Mouse (Mus musculus): ENCODE results near the gene Lamtor5. TPM values are rescaled to one million over a fixed set of nuclear protein-coding genes. Genes with fewer than 3 reads are reported as not detected.

Lamtor5 gene
- polyA plus RNA-seq, 1 experiment from 2014 or later: 177 TPM

DNA sequence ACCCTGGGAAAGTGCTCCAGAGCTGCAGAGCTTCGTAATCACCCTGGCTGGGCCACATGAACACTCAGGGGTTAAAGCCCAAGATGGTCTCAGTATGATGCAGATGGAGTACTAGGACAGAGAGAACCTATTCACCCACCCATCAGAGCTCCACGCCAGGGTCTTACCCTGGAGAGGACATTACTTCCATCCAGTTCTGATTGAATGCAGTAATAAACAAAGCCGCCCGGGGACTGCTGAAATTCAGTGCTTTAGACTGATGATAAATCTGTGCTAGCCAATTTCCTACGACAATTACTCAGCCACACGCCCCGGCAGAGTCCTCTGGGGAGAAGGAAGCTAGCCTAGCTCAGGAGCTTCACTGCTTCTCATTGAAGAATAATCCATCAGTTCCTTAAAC, 21.9 kb upstream of the Lamtor5 start:
- Histone ChIP-seq H3K27ac (ENCODE audit: low read depth, low read length) (no peak overlapping the region), H3K9ac (ENCODE audit: low read length) (no peak overlapping the region), H3K9me3 (ENCODE audit: control insufficient read depth, low read length) (no peaks in the 10 kb centered on the region), H3K4me2 (ENCODE audit: low read depth, low read length, severe bottlenecking) (no peak overlapping the region), H3K4me1 (replicated peaks; ENCODE audit: control insufficient read depth, insufficient read depth, low read length) (no peaks in the 10 kb centered on the region), H3K4me3 (ENCODE audit: low read depth, low read length) (no peak overlapping the region), H3K36me3 (ENCODE audit: control insufficient read depth, insufficient read depth, low read length) (no peaks in the 10 kb centered on the region), H3K27me3 (ENCODE audit: control insufficient read depth, insufficient read depth, low read length) (no peaks in the 10 kb centered on the region)
- DNase-seq (ENCODE audit: low spot score) (peak; percentile 47), ATAC-seq (replicated peaks; ENCODE audit: low FRiP score) (no peak)
- 83% methylated on average over 7 of the region's 7 CpGs for WGBS

DNA sequence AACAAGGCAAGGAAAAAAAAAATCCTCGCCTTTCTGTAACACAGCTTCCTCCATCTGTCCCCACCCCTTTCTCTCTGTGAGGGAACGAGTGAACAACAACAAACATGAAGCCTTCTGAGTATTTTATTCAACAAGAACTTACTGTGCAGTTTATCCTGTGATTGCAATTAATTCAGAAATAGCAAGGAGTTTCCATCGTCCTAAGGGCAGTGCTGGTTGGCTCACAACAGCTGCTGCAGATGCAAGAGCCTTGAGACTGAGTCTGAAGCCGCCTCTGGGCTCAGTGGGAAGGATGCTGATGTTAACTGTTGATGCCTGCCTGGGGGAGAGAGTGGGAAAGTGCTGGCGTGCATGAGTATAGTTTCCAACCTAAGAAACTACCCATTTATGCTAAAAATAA, 20.7 kb upstream of the Lamtor5 start:
- 69% methylated on average over 5 of the region's 5 CpGs for WGBS
- H3K27me3 ChIP-seq (ENCODE audit: control insufficient read depth, insufficient read depth, low read length): no peaks in the 10 kb centered on the region
- H3K9ac ChIP-seq (ENCODE audit: low read length): no peak overlapping the region
- H3K36me3 ChIP-seq (ENCODE audit: control insufficient read depth, insufficient read depth, low read length): no peaks in the 10 kb centered on the region
- DNase-seq (ENCODE audit: low spot score) (peak; percentile 32), ATAC-seq (replicated peaks; ENCODE audit: low FRiP score) (no peak)
- no peak overlapping the region for H3K4me3 ChIP-seq (ENCODE audit: low read depth, low read length)
- no peak overlapping the region for H3K27ac ChIP-seq (ENCODE audit: low read depth, low read length)
- no peaks in the 10 kb centered on the region for H3K4me1 ChIP-seq (replicated peaks; ENCODE audit: control insufficient read depth, insufficient read depth, low read length)
- no peaks in the 10 kb centered on the region for H3K9me3 ChIP-seq (ENCODE audit: control insufficient read depth, low read length)
- no peak overlapping the region for H3K4me2 ChIP-seq (ENCODE audit: low read depth, low read length, severe bottlenecking)

DNA sequence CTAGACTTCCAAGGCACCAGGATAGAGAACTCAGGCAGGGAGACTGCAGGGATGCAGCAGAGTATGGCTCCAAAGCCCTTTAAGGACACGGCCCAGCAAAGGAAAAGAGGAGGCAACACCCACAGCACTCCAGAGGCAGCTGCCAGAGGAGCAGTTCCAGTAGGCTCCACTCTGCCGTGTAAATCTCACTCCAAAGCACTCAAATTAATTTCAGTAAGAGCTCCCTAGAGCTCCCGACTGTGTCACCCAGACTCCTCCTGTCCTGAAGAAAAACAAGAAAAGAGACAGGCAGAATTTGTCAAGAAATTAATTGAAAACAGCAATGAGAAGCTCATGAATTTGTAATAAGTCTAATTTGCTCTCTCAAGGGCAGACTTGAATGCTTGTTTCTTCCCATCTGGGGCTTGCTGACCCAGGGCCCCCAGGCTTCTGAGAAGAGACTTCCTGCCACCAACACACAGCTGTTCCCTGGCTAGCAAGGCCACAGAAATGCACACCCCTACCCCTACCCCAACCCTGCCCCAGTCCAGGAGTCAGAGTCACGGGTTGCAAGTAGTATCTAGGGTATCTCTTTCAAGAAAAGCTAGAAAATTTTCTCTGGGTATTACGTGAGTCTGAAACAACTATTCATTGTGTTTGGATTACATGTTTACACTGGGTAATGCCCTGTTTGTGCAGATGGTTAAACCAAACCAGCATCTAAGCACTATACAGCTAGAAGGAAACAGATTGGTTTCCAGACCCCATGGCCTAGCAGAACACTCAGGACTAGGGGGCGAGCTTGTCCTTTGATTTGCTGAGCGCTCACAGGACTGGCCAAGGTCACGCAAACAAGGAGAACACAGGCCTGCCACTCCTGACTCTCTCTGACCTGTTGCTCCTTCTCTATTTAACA, 17.5 kb upstream of the Lamtor5 start:
- 0 out of 2 replicates have a peak, but pooled peaks have one; percentile 39 for ATAC-seq (replicated peaks; ENCODE audit: low FRiP score)
- no peak overlapping the region for H3K4me2 ChIP-seq (ENCODE audit: low read depth, low read length, severe bottlenecking)
- DNase-seq (ENCODE audit: low spot score): peak; percentile 52
- no peak overlapping the region for H3K27ac ChIP-seq (ENCODE audit: low read depth, low read length)
- H3K9me3 ChIP-seq (ENCODE audit: control insufficient read depth, low read length): no peaks in the 10 kb centered on the region
- 51% methylated on average over 8 of the region's 8 CpGs for WGBS
- H3K36me3 ChIP-seq (ENCODE audit: control insufficient read depth, insufficient read depth, low read length): no peaks in the 10 kb centered on the region
- no peaks in the 10 kb centered on the region for H3K27me3 ChIP-seq (ENCODE audit: control insufficient read depth, insufficient read depth, low read length)
- H3K4me1 ChIP-seq (replicated peaks; ENCODE audit: control insufficient read depth, insufficient read depth, low read length): no peaks in the 10 kb centered on the region
- no peak overlapping the region for H3K9ac ChIP-seq (ENCODE audit: low read length)
- no peak overlapping the region for H3K4me3 ChIP-seq (ENCODE audit: low read depth, low read length)

DNA sequence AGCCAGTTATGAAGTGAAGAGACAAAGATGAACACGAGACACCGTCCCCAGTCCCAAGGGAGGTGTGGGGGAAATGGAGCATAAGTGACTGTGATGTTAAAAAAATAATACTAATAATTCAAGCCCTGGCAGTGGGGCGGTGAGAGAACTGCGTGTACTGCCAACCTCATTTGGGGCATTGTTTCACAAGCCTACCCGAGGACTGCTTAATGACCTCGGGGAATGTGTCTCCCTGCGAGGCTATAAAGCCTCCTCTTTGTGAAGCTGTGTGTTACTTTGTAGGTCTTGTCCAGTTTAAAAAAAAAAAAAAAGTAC, 16.9 kb upstream of the Lamtor5 start:
- 59% methylated on average over 7 of the region's 7 CpGs for WGBS
- Histone ChIP-seq H3K36me3 (ENCODE audit: control insufficient read depth, insufficient read depth, low read length) (no peaks in the 10 kb centered on the region), H3K9me3 (ENCODE audit: control insufficient read depth, low read length) (no peaks in the 10 kb centered on the region), H3K27ac (ENCODE audit: low read depth, low read length) (no peak overlapping the region), H3K4me3 (ENCODE audit: low read depth, low read length) (no peak overlapping the region), H3K27me3 (ENCODE audit: control insufficient read depth, insufficient read depth, low read length) (no peaks in the 10 kb centered on the region), H3K4me2 (ENCODE audit: low read depth, low read length, severe bottlenecking) (no peak overlapping the region), H3K4me1 (replicated peaks; ENCODE audit: control insufficient read depth, insufficient read depth, low read length) (no peaks in the 10 kb centered on the region), H3K9ac (ENCODE audit: low read length) (no peak overlapping the region)
- DNase-seq (ENCODE audit: low spot score) (peak; percentile 13), ATAC-seq (replicated peaks; ENCODE audit: low FRiP score) (no peak)

DNA sequence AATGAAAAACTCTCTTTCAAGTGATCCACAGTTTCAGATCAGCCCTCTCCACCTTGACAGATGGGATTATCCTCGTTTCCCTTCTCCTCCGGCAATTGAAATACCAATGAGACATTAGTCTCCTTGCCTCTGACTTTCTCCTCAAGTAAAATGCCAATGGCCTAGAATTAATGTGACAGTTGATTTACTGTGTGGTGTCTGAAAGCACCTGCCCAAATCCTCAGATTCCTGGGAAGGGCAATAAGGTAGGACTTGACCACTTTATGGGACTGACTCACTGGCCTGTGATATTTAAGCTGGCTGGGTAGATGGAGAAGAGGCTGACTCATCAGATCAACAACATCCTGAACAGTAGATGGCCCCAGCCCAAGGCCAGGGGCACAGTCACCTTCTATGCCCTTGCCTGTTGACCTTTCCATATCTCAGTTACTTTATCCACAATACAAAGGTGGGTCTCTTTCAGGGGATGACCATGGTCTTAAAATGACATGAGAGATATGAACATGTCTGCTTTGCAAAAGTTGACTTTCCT, 11.8 kb upstream of the Lamtor5 start:
- Histone ChIP-seq H3K4me2 (ENCODE audit: low read depth, low read length, severe bottlenecking) (no peak overlapping the region), H3K9me3 (ENCODE audit: control insufficient read depth, low read length) (no peaks in the 10 kb centered on the region), H3K4me3 (ENCODE audit: low read depth, low read length) (no peak overlapping the region), H3K36me3 (ENCODE audit: control insufficient read depth, insufficient read depth, low read length) (no peaks in the 10 kb centered on the region), H3K27me3 (ENCODE audit: control insufficient read depth, insufficient read depth, low read length) (no peaks in the 10 kb centered on the region), H3K27ac (ENCODE audit: low read depth, low read length) (no peak overlapping the region), H3K9ac (ENCODE audit: low read length) (no peak overlapping the region), H3K4me1 (replicated peaks; ENCODE audit: control insufficient read depth, insufficient read depth, low read length) (no peaks in the 10 kb centered on the region)
- ATAC-seq (replicated peaks; ENCODE audit: low FRiP score) (no peak), DNase-seq (ENCODE audit: low spot score) (peak; percentile 17)
- WGBS: 72% methylated on average over 2 of the region's 2 CpGs

DNA sequence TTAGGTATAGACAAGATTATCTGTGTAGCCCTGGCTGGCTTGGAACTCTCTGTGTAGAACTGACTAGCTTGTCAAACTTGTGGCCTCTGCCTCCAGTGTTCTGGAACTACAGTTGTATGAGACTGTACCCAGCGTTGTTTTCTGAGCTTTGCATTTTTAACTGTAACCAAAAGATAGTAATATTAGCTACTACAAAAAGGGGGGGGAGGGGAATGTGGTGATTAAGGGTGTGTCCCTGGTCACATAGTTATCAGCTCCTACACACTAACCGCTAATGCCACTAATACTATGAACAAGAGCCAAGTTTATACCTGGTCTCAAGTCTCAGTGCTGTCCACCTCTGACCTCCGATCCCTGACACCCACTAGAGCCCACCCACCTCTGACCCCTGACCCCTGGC, 6.2 kb upstream of the Lamtor5 start:
- no peaks in the 10 kb centered on the region for H3K9me3 ChIP-seq (ENCODE audit: control insufficient read depth, low read length)
- no peak overlapping the region for H3K4me2 ChIP-seq (ENCODE audit: low read depth, low read length, severe bottlenecking)
- H3K27me3 ChIP-seq (ENCODE audit: control insufficient read depth, insufficient read depth, low read length): no peaks in the 10 kb centered on the region
- H3K36me3 ChIP-seq (ENCODE audit: control insufficient read depth, insufficient read depth, low read length): no peaks in the 10 kb centered on the region
- H3K27ac ChIP-seq (ENCODE audit: low read depth, low read length): no peak overlapping the region
- ATAC-seq (replicated peaks; ENCODE audit: low FRiP score): no peak
- H3K4me3 ChIP-seq (ENCODE audit: low read depth, low read length): no peak overlapping the region
- no peaks in the 10 kb centered on the region for H3K4me1 ChIP-seq (replicated peaks; ENCODE audit: control insufficient read depth, insufficient read depth, low read length)
- H3K9ac ChIP-seq (ENCODE audit: low read length): no peak overlapping the region
- 79% methylated on average over 3 of the region's 3 CpGs for WGBS
- no peak for DNase-seq (ENCODE audit: low spot score)

DNA sequence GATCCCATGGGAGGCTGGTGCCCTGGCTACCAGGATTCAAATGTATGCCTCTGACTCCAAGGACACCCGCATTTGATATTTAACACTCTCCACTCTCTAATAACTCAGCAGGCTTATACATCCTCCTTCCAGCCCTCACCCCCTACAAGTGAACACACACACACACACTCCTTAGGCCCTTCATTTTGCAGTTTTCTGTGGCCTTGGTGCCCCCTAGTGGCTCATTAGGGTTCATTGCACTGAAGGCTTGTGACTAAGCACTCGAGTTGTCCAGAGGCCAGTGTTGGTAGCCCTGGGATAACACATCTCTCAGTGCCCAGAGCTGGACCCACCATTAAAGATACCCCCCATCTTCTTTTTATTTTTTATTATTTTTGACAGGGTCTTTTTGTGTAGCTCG, 4.8 kb upstream of the Lamtor5 start:
- H3K4me2 ChIP-seq (ENCODE audit: low read depth, low read length, severe bottlenecking): no peak overlapping the region
- H3K4me1 ChIP-seq (replicated peaks; ENCODE audit: control insufficient read depth, insufficient read depth, low read length): no peaks in the 10 kb centered on the region
- H3K36me3 ChIP-seq (ENCODE audit: control insufficient read depth, insufficient read depth, low read length): no peaks in the 10 kb centered on the region
- H3K27ac ChIP-seq (ENCODE audit: low read depth, low read length): no peak overlapping the region
- H3K9ac ChIP-seq (ENCODE audit: low read length): no peak overlapping the region
- 9% methylated on average over 3 of the region's 3 CpGs for WGBS
- DNase-seq (ENCODE audit: low spot score) (peak; percentile 74), ATAC-seq (replicated peaks; ENCODE audit: low FRiP score) (peak; percentile 55)
- no peaks in the 10 kb centered on the region for H3K27me3 ChIP-seq (ENCODE audit: control insufficient read depth, insufficient read depth, low read length)
- no peaks in the 10 kb centered on the region for H3K9me3 ChIP-seq (ENCODE audit: control insufficient read depth, low read length)
- H3K4me3 ChIP-seq (ENCODE audit: low read depth, low read length): no peak overlapping the region

DNA sequence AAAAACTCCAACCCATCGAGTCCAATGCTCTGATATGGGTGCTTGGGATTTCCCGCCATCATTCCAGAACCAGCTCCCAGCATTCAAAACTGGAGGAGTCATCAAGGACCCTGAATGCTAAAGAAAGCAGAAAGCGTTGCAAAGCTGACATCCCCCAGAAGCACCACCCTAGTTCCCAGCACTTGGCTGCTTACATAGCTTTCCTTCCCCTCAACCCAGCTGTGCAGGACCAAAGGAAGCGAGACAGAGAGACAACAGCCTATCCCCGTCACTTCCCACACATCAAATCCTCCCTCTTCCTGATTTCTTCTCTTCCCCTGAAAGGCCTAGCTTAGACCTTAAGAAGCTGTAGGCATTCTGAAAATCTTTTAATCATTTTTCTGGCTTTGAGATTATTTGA, 3.3 kb upstream of the Lamtor5 start:
- no peak overlapping the region for H3K9ac ChIP-seq (ENCODE audit: low read length)
- ATAC-seq (replicated peaks; ENCODE audit: low FRiP score) (no peak), DNase-seq (ENCODE audit: low spot score) (no peak)
- H3K4me1 ChIP-seq (replicated peaks; ENCODE audit: control insufficient read depth, insufficient read depth, low read length): no peaks in the 10 kb centered on the region
- H3K27ac ChIP-seq (ENCODE audit: low read depth, low read length): no peak overlapping the region
- WGBS: 62% methylated on average over 5 of the region's 5 CpGs
- H3K36me3 ChIP-seq (ENCODE audit: control insufficient read depth, insufficient read depth, low read length): no peaks in the 10 kb centered on the region
- no peak overlapping the region for H3K4me2 ChIP-seq (ENCODE audit: low read depth, low read length, severe bottlenecking)
- no peak overlapping the region for H3K4me3 ChIP-seq (ENCODE audit: low read depth, low read length)
- H3K9me3 ChIP-seq (ENCODE audit: control insufficient read depth, low read length): no peaks in the 10 kb centered on the region
- no peaks in the 10 kb centered on the region for H3K27me3 ChIP-seq (ENCODE audit: control insufficient read depth, insufficient read depth, low read length)

DNA sequence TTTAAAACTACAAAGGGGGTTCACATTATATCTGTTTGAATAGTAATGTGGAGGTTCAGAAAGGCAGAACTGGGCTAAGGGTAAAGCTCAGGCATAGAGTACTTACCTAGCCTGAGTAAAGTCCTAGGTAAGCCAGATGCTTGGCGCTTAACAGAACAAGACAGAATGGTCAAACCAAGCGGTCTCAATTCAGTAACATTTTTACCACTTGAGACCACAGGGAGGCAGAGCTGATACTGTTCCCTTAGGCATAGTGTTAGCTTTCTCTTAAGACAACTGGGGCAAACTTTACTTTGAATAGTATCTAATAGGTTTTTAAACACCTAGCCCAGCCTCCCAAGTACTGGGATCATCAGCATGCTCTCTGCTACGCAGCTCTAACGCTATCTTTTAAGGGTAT, 2.7 kb upstream of the Lamtor5 start:
- H3K9me3 ChIP-seq (ENCODE audit: control insufficient read depth, low read length): no peaks in the 10 kb centered on the region
- DNase-seq (ENCODE audit: low spot score) (no peak), ATAC-seq (replicated peaks; ENCODE audit: low FRiP score) (no peak)
- 45% methylated on average over 4 of the region's 4 CpGs for WGBS
- H3K4me2 ChIP-seq (ENCODE audit: low read depth, low read length, severe bottlenecking): no peak overlapping the region
- no peaks in the 10 kb centered on the region for H3K36me3 ChIP-seq (ENCODE audit: control insufficient read depth, insufficient read depth, low read length)
- no peak overlapping the region for H3K9ac ChIP-seq (ENCODE audit: low read length)
- no peaks in the 10 kb centered on the region for H3K27me3 ChIP-seq (ENCODE audit: control insufficient read depth, insufficient read depth, low read length)
- no peak overlapping the region for H3K27ac ChIP-seq (ENCODE audit: low read depth, low read length)
- no peaks in the 10 kb centered on the region for H3K4me1 ChIP-seq (replicated peaks; ENCODE audit: control insufficient read depth, insufficient read depth, low read length)
- H3K4me3 ChIP-seq (ENCODE audit: low read depth, low read length): no peak overlapping the region

Data from forebrain, embryonic 11.5 days (tissue).